Mouse (Mus musculus) cerebellum, postnatal 36 days (tissue): ENCODE measurements around the gene Atg3.

Experiments
- DNase-seq, 2 experiments: peaks; one replicate each; pipeline ENCODE4 v3.0.0; 2021 to 2022; ENCODE audit warnings: mixed read lengths in 2 of 2

Atg3 gene

GRCm38 (mm10) chr16:45204859-45205670 lies 46.5 kb downstream of the Atg3 start:
- peak; percentile 11 to 14 for DNase-seq

GRCm38 (mm10) chr16:45222016-45222415 lies 63.4 kb downstream of the Atg3 start:
- DNase-seq = no peak

DNA sequence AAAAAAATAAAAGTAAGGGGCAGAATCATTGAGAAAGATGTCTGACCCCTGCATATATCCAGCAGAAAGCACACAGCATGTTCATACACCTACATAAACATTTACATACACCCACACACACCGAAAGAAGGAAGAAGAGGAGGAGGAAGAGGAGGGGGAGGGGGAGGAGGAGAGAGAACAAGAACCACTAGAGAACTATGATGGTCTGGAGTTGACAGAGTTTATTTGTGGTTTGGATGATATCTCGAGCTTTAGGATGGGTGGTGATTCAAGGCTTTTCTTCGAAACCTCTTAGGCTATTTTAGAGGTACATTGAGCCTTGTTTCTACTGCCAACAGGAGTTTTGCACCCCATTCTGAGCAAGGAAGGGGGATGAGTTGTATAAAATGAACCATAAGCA lies 64.2 kb downstream of the Atg3 start:
- no peak for DNase-seq

GRCm38 (mm10) chr16:45223648-45224388 lies 65.2 kb downstream of the Atg3 start, which contains the start of gene Btla:
Gene Btla, plus strand, starts transcription at chr16:45224315.
- DNase-seq = no peak

DNA sequence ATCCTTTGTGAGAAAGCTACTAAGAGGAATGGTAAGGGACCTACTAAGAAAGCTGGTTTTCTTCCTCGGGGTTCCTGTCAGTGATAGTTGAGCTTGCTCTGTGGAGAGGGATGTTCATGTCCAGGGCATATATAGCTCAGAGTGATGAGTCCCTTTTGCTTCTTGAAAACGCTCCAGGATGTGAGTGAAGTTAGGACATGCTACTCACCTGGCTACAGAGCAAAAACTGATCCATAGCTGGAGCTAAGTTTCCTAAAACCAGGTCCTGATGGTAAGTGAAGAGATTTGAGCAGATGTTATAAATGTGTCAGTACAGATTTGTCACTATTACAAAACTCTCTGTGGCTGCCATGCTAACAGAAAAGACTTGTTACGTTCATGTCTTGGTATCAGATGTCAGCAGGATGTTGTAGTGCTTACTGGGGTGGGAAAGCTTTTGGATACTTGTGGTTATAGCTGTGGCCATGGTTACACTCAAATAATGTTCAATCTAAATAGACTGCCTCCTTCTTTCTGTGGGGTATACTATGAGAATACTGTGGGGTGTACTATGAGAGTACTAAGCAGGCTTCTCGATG lies 65.9 kb downstream of the Atg3 start:
- no peak for DNase-seq

- no peak for DNase-seq
Observed at GRCm38 (mm10) chr16:45227002-45227401, 68.4 kb downstream of the Atg3 start.

DNA sequence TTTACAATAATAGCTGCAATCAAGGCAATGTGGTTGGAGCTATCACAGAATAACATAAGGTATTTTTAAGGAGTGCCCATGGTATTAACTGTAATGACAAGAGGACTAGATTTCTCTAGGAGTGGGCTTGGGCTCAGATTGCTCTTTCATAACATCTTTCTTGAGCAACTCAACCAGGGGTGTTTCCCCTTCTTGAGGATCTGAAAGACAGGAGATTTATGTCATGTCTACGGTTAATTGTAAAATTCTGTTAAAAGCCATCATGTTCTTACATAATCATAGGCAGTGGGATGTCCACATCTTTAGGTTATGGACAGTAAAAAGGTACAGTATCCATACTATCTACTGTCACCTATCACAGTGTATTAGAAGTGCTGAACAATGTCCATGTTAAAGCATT lies 72.7 kb downstream of the Atg3 start:
- no peak for DNase-seq

DNA sequence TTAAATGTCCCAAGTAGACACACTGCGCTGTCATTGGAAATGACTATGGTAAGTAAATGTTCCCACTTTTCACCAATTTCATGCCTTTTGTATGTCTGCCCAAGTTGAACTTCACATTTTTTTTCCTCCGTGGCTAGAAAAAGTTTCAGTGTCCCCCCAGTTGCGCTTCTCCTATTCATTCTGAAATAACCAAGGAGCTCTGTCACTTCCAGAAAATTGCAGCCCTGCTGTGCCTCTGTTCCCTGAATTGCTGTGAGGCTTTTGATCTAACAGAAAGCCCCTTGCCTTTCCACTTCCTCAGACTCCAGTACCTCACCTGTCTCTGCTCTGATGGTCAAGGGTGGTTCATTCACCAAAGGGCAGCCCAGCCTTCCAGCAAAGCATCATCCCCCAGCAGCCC lies 74.4 kb downstream of the Atg3 start:
- no peak for DNase-seq
